Mouse (Mus musculus) MEL (cell line): ENCODE results near the gene Sde2. TPM values are rescaled to one million over a fixed set of nuclear protein-coding genes. Genes with fewer than 3 reads are reported as not detected.

ENCODE experiments used
- DNase-seq: peaks from one replicate; pipeline ENCODE4 v3.0.0; 2011; ENCODE audit warnings: low read depth, low spot score
- H3K27ac ChIP-seq: 2 replicates; pipeline ENCODE4 v1.5.1; 2012; ENCODE audit warnings: low read depth, mild to moderate bottlenecking, control low read depth, low read length, moderate library complexity; ENCODE audit not compliant: control insufficient read depth
- H3K27me3 ChIP-seq, 2 experiments: fragments of 150-350 bp in 1 of 2; sonication (generic) in 1 of 2; 2 replicates each; pipeline ENCODE4 v1.6.1; 2012; ENCODE audit warnings: low read length in 2 of 2, mild to moderate bottlenecking in 2 of 2, improper control_type of control experiment in 1 of 2, moderate library complexity in 1 of 2; ENCODE audit not compliant: insufficient read depth in 2 of 2, control insufficient read depth in 1 of 2
- H3K36me3 ChIP-seq, 2 experiments: 2 replicates each; pipeline ENCODE4 v1.6.1; 2012 to 2014; ENCODE audit warnings: low read length in 2 of 2, improper control_type of control experiment in 1 of 2, inconsistent platforms in 1 of 2, mild to moderate bottlenecking in 1 of 2; ENCODE audit not compliant: insufficient read depth in 2 of 2, control insufficient read depth in 1 of 2
- H3K4me1 ChIP-seq, 2 experiments: fragments of 150-350 bp in 1 of 2; sonication (generic) in 1 of 2; 2 replicates each; pipeline ENCODE4 v1.6.1; 2012; ENCODE audit warnings: low read length in 2 of 2, improper control_type of control experiment in 1 of 2, mild to moderate bottlenecking in 1 of 2; ENCODE audit not compliant: insufficient read depth in 2 of 2, control insufficient read depth in 1 of 2
- H3K4me3 ChIP-seq, 2 experiments: fragments of 150-350 bp in 1 of 2; sonication (generic) in 1 of 2; 2 replicates each; pipeline ENCODE4 v1.5.1; 2012; ENCODE audit warnings: low read depth in 2 of 2, low read length in 2 of 2, mild to moderate bottlenecking in 2 of 2, moderate library complexity in 2 of 2, control low read depth in 1 of 2, improper control_type of control experiment in 1 of 2; ENCODE audit not compliant: control insufficient read depth in 1 of 2, insufficient read depth in 1 of 2
- H3K79me2 ChIP-seq: 2 replicates; pipeline ENCODE4 v1.6.1; 2012; ENCODE audit warnings: mild to moderate bottlenecking, low read length, moderate library complexity; ENCODE audit not compliant: control insufficient read depth, poor library complexity, insufficient read depth
- H3K9ac ChIP-seq: 2 replicates; pipeline ENCODE4 v1.6.1; 2012; ENCODE audit warnings: low read depth, mild to moderate bottlenecking, control low read depth, low read length, moderate library complexity; ENCODE audit not compliant: control insufficient read depth, poor library complexity, severe bottlenecking
- H3K9me3 ChIP-seq: fragments of 150-350 bp; sonication (generic); replicated peaks from 2 replicates; pipeline ENCODE4 v1.6.1; 2012; ENCODE audit warnings: mild to moderate bottlenecking, low read length, improper control_type of control experiment, moderate library complexity; ENCODE audit not compliant: insufficient read depth
- ELF1 ChIP-seq: IDR thresholded peaks from 2 replicates; pipeline ENCODE4 v1.6.1; 2014; ENCODE audit warnings: low read depth, mild to moderate bottlenecking, inconsistent platforms, low read length, improper control_type of control experiment, moderate library complexity
- GABPA ChIP-seq: IDR thresholded peaks from 2 replicates; pipeline ENCODE4 v1.6.1; 2012; ENCODE audit warnings: low read depth, mild to moderate bottlenecking, inconsistent platforms, low read length, improper control_type of control experiment, moderate library complexity
- GATA1 ChIP-seq: IDR thresholded peaks from 2 replicates; pipeline ENCODE4 v1.6.1; 2011; ENCODE audit warnings: low read depth, low read length, improper control_type of control experiment
- HCFC1 ChIP-seq: IDR thresholded peaks from 2 replicates; pipeline ENCODE4 v1.6.1; 2012; ENCODE audit warnings: low read depth, mild to moderate bottlenecking, inconsistent platforms, low read length, improper control_type of control experiment, moderate library complexity
- MAFK ChIP-seq: IDR thresholded peaks from 2 replicates; pipeline ENCODE4 v1.6.1; 2011; ENCODE audit warnings: low read depth, mild to moderate bottlenecking, low read length, improper control_type of control experiment, borderline replicate concordance
- MAX ChIP-seq: IDR thresholded peaks from 2 replicates; pipeline ENCODE4 v1.6.1; 2011; ENCODE audit warnings: low read length, improper control_type of control experiment
- MEF2A ChIP-seq: IDR thresholded peaks from 2 replicates; pipeline ENCODE4 v1.6.1; 2014; ENCODE audit warnings: low read depth, mild to moderate bottlenecking, inconsistent platforms, low read length, improper control_type of control experiment; ENCODE audit not compliant: poor library complexity, insufficient replicate concordance, severe bottlenecking; ENCODE audit errors: extremely low read depth
- MXI1 ChIP-seq: IDR thresholded peaks from 2 replicates; pipeline ENCODE4 v1.6.1; 2011; ENCODE audit warnings: mild to moderate bottlenecking, low read depth, low read length, improper control_type of control experiment
- MYB ChIP-seq: IDR thresholded peaks from 2 replicates; pipeline ENCODE4 v1.6.1; 2011; ENCODE audit warnings: mild to moderate bottlenecking, low read depth, low read length, improper control_type of control experiment
- MYC ChIP-seq: IDR thresholded peaks from 2 replicates; pipeline ENCODE4 v1.6.1; 2011; ENCODE audit warnings: low read depth, mild to moderate bottlenecking, low read length, improper control_type of control experiment, moderate library complexity
- POLR2A ChIP-seq, 2 experiments: IDR thresholded peaks; 2 replicates each; pipeline ENCODE4 v1.6.1; 2011 to 2012; ENCODE audit warnings: low read length in 2 of 2, mild to moderate bottlenecking in 2 of 2, control low read depth in 1 of 2, improper control_type of control experiment in 1 of 2, low read depth in 1 of 2, moderate library complexity in 1 of 2; ENCODE audit not compliant: control insufficient read depth in 1 of 2, insufficient read depth in 1 of 2, poor library complexity in 1 of 2
- RCOR1 ChIP-seq: IDR thresholded peaks from 2 replicates; pipeline ENCODE4 v1.6.1; 2012; ENCODE audit warnings: low read depth, mild to moderate bottlenecking, inconsistent platforms, low read length, improper control_type of control experiment
- TAL1 ChIP-seq: IDR thresholded peaks from 2 replicates; pipeline ENCODE4 v1.6.1; 2012; ENCODE audit warnings: mild to moderate bottlenecking, inconsistent platforms, low read length, moderate library complexity, mixed read lengths
- UBTF ChIP-seq: IDR thresholded peaks from 2 replicates; pipeline ENCODE4 v1.6.1; 2012; ENCODE audit warnings: low read depth, mild to moderate bottlenecking, inconsistent platforms, low read length, improper control_type of control experiment, moderate library complexity, borderline replicate concordance; ENCODE audit not compliant: insufficient read depth
- USF1 ChIP-seq: IDR thresholded peaks from 2 replicates; pipeline ENCODE4 v1.6.1; 2014; ENCODE audit warnings: low read depth, mild to moderate bottlenecking, inconsistent platforms, low read length, improper control_type of control experiment, moderate library complexity
- ZC3H11A ChIP-seq: IDR thresholded peaks from 2 replicates; pipeline ENCODE4 v1.6.1; 2012; ENCODE audit warnings: low read depth, mild to moderate bottlenecking, inconsistent platforms, low read length, improper control_type of control experiment
- ZKSCAN1 ChIP-seq: IDR thresholded peaks from 2 replicates; pipeline ENCODE4 v1.6.1; 2012; ENCODE audit warnings: low read depth, mild to moderate bottlenecking, inconsistent platforms, low read length, improper control_type of control experiment, moderate library complexity
- polyA plus RNA-seq, 2 experiments: library from polyadenylated mRNA; stranded (reverse) in 1 of 2; unstranded in 1 of 2; fragments of >175 nt in 1 of 2; fragments of >200 nt in 1 of 2; gene quantifications; 2 replicates each; pipeline versions ENCODE4 v1.2.1 to v1.2.4; 2012; ENCODE audit warnings: low replicate concordance in 2 of 2, low read depth in 1 of 2; ENCODE audit not compliant: insufficient read length in 2 of 2, insufficient read depth in 1 of 2, missing spikeins in 1 of 2
- total RNA-seq: library from RNA; depleted of rRNA; stranded (reverse); fragments of 300-350 nt; gene quantifications from 2 replicates; pipeline ENCODE4 v1.2.3, GENCODE M21; 2012

Sde2 gene
- total and polyA plus RNA-seq, 3 experiments: 35.5 to 48.0 TPM; not detected in 1

DNA sequence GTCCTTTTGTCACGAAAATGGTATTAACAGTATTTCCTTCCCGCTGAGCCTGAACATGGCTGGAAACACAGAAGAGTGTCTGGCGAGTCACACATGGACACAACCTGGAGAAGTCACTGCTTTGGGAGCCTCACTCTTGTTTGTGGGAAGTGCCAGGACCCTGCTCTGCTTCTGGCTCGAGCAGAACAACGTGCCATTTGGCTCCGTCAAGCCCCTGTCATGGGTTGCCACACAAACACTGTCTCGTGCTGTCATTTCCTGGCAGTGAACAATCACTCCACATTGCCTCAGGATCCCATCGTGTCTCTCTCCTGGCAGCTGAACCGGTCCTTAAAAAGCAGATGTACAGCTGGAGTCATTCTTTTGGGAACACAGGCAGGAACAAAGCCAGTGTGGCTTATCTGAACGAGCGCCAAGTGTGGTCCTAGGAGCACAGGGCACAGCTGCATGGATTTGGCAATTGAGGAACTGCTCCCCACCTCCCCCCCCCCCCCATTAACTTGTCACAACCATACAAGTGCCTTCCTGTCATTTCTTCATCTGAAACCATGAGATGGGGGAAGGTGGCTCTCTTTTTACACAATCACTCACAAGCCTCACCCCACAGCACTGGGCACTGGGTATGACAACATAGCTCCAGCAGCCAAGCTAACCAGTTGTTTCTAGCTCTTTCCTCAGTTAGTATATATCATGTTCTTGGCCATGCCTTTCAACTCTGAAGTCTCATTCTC, 2.3 kb upstream of the Sde2 start (continued):
- TF ChIP-seq POLR2A (IDR thresholded peaks at IDR 0.05; ENCODE audit: control insufficient read depth in 1 of 2, insufficient read depth in 1 of 2, low read depth in 1 of 2, low read length in 2 of 2, poor library complexity in 1 of 2) (peak; percentile 21 to 27; a peak in 1 of 4 replicates), TAL1 (peak; percentile 23; the same call in 1 of the 2 replicates), HCFC1 (no peak; the same call in 1 of the 2 replicates), GATA1 (no peak), MAFK (no peak), ELF1 (no peak), ZKSCAN1 (no peak), GABPA (no peak), ZC3H11A (no peak), MYB (no peak)

DNA sequence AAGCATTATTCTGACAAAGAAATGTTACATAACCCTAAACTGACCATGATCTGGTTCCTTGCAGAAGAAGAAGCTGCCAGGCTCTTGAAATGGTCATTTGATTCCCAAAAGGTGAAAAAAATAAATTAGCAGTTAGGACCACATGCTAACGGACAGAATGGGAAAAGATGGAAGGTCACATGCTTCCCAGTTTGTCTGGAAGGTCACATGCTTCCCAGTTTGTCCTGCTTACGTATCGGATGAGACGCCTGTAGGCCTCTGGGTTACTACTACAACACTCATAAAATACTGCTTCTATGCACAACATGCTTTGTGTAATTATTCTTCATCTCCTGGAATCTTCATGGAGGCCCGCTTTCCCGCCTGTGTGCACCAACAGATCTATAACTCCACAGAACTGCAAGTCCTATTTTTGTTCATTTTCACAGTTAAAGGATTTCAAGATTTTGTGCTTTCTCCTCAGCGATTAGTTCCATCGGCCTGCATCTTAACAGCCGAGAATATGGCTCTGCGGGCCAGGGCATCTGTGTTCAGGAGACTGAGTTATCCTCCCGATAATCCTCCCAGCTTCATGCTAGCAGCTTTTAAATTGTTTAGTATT, 1.1 kb upstream of the Sde2 start:
- TF ChIP-seq MYC (0 out of 2 replicates have a peak, but pooled peaks have one; percentile 31), MEF2A (no peak), ELF1 (no peak), USF1 (peak; percentile 66), UBTF (0 out of 2 replicates have a peak, but pooled peaks have one; percentile 24), MAX (no peak), MXI1 (no peak), RCOR1 (no peak)
- no peak for DNase-seq
- Histone ChIP-seq H3K4me3 (peak overlapping the region; percentile 44 to 47), H3K9me3 (no peaks in the 10 kb centered on the region), H3K9ac (peak overlapping the region; percentile 61), H3K27ac (peak overlapping the region; percentile 94), H3K4me1 (peaks cover 12 to 20% of the 10 kb centered on the region in 2 experiments), H3K27me3 (no peaks in the 10 kb centered on the region), H3K79me2 (peaks cover 28% of the 10 kb centered on the region), H3K36me3 (peaks cover 0 to 30% of the 10 kb centered on the region in 2 experiments; a peak in 2 of 4 replicates)
